ENCODE assay signal across 9 mouse cellular contexts in genomic region chr11:35667428-35667827, GRCm38 (mm10).
DNase-seq lines count a peak whose midpoint lies in the region; ATAC-seq and TF ChIP-seq lines count a peak whose summit lies in the region.
"Had no signal": no experiment of that assay in that cellular context is flagged by ENCODE, and none has a peak within 500 bp of the region (broad histone marks: within the 10 kb centered on the region; RNA-seq: fewer than 3 reads in every experiment).

No protein-coding gene starts in this region.

- H3K4me2 ChIP-seq in hindbrain, embryonic 14.5 days (replicated peaks): no peak overlapping the region
- H3K4me2 ChIP-seq in hindbrain, embryonic 13.5 days: no peak overlapping the region
- H3K4me2 ChIP-seq: neural tube, embryonic 13.5 days had no signal

- H3K27me3 ChIP-seq in hindbrain, embryonic 14.5 days (ENCODE audit: control insufficient read depth, insufficient read depth, low read length): no peaks in the 10 kb centered on the region
- H3K27me3 ChIP-seq in hindbrain, embryonic 13.5 days: 0 out of 2 replicates have a peak, but pooled peaks cover 3% of the 10 kb centered on the region
- no peaks in the 10 kb centered on the region for H3K27me3 ChIP-seq in ES-Bruce4 (ENCODE audit: control insufficient read depth, insufficient read depth, low read length, poor library complexity, severe bottlenecking)

- 0 out of 2 replicates have a peak, but pooled peaks have one; percentile 11 for ATAC-seq in hindbrain, embryonic 14.5 days (ENCODE audit: low FRiP score)
- no peak for ATAC-seq in hindbrain, embryonic 13.5 days (ENCODE audit: low FRiP score)

- H3K4me3 ChIP-seq in hindbrain, embryonic 14.5 days (replicated peaks; ENCODE audit: low read length): no peak overlapping the region
- H3K4me3 ChIP-seq in hindbrain, embryonic 13.5 days: no peak overlapping the region
- H3K4me3 ChIP-seq in ES-Bruce4 (ENCODE audit: low read depth, low read length): no peak overlapping the region
- H3K4me3 ChIP-seq: neural tube, embryonic 13.5 days had no signal

- 54% methylated on average over 3 of the region's 3 CpGs for WGBS in hindbrain, embryonic 14.5 days
- 46% methylated on average over 3 of the region's 3 CpGs for WGBS in hindbrain, embryonic 13.5 days

- TF ChIP-seq POLR2A in ES-Bruce4 (IDR thresholded peaks at IDR 0.05; ENCODE audit: insufficient read depth, low read length): no peak

- no peak overlapping the region for H3K27ac ChIP-seq in hindbrain, embryonic 14.5 days
- H3K27ac ChIP-seq in hindbrain, embryonic 13.5 days: no peak overlapping the region
- no peak overlapping the region for H3K27ac ChIP-seq in ES-Bruce4 (ENCODE audit: insufficient read depth, low read length)
- H3K27ac ChIP-seq: neural tube, embryonic 13.5 days had no signal

- H3K4me1 ChIP-seq in hindbrain, embryonic 14.5 days (replicated peaks; ENCODE audit: control insufficient read depth, insufficient read depth, low read length): no peaks in the 10 kb centered on the region
- H3K4me1 ChIP-seq in hindbrain, embryonic 13.5 days (replicated peaks): peaks cover 20% of the 10 kb centered on the region
- no peaks in the 10 kb centered on the region for H3K4me1 ChIP-seq in ES-Bruce4 (ENCODE audit: control insufficient read depth, insufficient read depth, low read length)

- no peaks in the 10 kb centered on the region for H3K9me3 ChIP-seq in hindbrain, embryonic 14.5 days (ENCODE audit: control insufficient read depth, low read length)
- no peaks in the 10 kb centered on the region for H3K9me3 ChIP-seq in hindbrain, embryonic 13.5 days
- no peaks in the 10 kb centered on the region for H3K9me3 ChIP-seq in ES-Bruce4 (replicated peaks; ENCODE audit: control insufficient read depth, insufficient read depth, low read length, poor library complexity, severe bottlenecking)
- H3K9me3 ChIP-seq: neural tube, embryonic 13.5 days had no signal

- no peak overlapping the region for H3K9ac ChIP-seq in hindbrain, embryonic 14.5 days
- no peak overlapping the region for H3K9ac ChIP-seq in hindbrain, embryonic 13.5 days
- no peak overlapping the region for H3K9ac ChIP-seq in ES-Bruce4 (ENCODE audit: low read depth, poor library complexity, severe bottlenecking)
- H3K9ac ChIP-seq: neural tube, embryonic 13.5 days had no signal

- no peak for DNase-seq in hindbrain, embryonic 14.5 days (ENCODE audit: low spot score)
- peak; percentile 47 for DNase-seq in cerebellum, adult 9-10 months
- peak; percentile 22 for DNase-seq in lung, postnatal 10 days
- DNase-seq in urinary bladder, postnatal 36 days (ENCODE audit: low spot score in 2 of 2): no peak
- DNase-seq in frontal cortex, postnatal 25 days (ENCODE audit: low spot score in 2 of 2): no peak
- DNase-seq in left cerebral cortex, adult 9 months (ENCODE audit: low spot score in 2 of 2): no peak

- TF ChIP-seq CTCF in ES-Bruce4 (IDR thresholded peaks at IDR 0.05; ENCODE audit: low read depth, low read length): peak; percentile 71

- TF ChIP-seq EP300 in ES-Bruce4 (IDR thresholded peaks at IDR 0.05; ENCODE audit: insufficient read depth, low read depth, low read length): no peak

- H3K36me3 ChIP-seq in hindbrain, embryonic 14.5 days (replicated peaks; ENCODE audit: control insufficient read depth, insufficient read depth): no peaks in the 10 kb centered on the region
- peaks cover 4% of the 10 kb centered on the region; the same call in 1 of the 2 replicates for H3K36me3 ChIP-seq in hindbrain, embryonic 13.5 days
- H3K36me3 ChIP-seq in ES-Bruce4 (ENCODE audit: control insufficient read depth, insufficient read depth, low read length, poor library complexity, severe bottlenecking): no peaks in the 10 kb centered on the region

Comparison
In these comparisons a context has a peak if more than half of its experiments do, and no peak if none do; other contexts are left out.
1. DNase-seq: peak in cerebellum, adult 9-10 months (single experiment) and lung, postnatal 10 days (single experiment); none in hindbrain, embryonic 14.5 days (single experiment), urinary bladder, postnatal 36 days (0 of 2), frontal cortex, postnatal 25 days (0 of 2) and left cerebral cortex, adult 9 months (0 of 2).